Mouse (Mus musculus) heart, adult 8-10 months (tissue): ENCODE measurements around the gene Polr3f. TPM values are rescaled to one million over a fixed set of nuclear protein-coding genes. Genes with fewer than 3 reads are reported as not detected.

ENCODE experiments used
- DNase-seq: peaks from one replicate; pipeline ENCODE4 v3.0.0; 2022; ENCODE audit warnings: low spot score
- total RNA-seq, 4 experiments: library from RNA; stranded (reverse); gene quantifications; 2 replicates each; pipeline ENCODE4 v1.2.4; 2022

Polr3f gene
- 10 to 100 TPM; 10.6 to 12.8 (median 11.5) TPM for total RNA-seq

DNA sequence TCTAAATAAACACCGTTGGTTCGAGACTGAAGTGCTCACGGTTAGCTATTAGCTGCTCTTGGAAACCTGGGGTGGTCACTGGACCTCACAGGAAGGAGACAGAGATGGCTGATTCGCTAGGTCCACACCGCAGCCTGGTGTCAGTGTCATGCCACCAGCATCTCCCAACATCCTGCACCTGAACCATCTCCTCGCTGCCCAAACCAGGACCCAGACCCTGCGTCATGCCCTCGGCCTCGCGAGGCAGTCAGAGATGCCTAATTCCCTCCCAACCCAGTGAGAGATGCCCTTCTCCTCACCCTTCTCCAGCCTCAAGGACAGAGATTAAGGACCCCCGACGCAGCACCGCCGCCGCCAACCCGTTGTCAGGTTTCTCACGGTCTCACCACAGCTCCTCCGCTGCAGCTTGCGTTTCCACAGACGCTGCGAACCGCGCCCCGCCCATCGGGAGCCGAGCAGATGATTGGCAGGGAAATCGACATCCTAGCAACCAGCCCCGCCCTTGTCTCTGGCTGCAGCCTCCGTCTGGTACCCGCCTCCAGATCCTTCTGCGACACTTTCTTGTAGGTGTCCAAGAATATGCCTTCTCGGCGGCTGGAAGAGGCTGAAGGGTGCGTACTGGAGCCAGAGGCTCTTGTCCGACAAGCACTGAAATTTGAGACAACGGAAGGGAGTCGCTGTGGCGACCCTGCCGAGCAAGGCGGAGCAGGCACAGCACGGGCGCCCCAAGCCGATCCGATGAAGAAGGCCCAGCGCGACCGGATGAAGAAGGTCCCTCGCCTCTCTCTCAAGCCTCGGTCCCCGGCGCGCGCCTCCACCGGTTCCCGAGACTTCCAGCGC, at the start of gene Polr3f, which contains the start of gene Dzank1:
Polr3f (plus strand) TSS at position 738 of the 840 bp plus-strand sequence.
Dzank1 (minus strand) TSS at position 434 of the 840 bp plus-strand sequence.
- DNase-seq, result peak; percentile 97

GRCm38 (mm10) chr2:144479421-144479820, 48.1 kb upstream of the Polr3f start:
- DNase-seq, result peak; percentile 37

DNA sequence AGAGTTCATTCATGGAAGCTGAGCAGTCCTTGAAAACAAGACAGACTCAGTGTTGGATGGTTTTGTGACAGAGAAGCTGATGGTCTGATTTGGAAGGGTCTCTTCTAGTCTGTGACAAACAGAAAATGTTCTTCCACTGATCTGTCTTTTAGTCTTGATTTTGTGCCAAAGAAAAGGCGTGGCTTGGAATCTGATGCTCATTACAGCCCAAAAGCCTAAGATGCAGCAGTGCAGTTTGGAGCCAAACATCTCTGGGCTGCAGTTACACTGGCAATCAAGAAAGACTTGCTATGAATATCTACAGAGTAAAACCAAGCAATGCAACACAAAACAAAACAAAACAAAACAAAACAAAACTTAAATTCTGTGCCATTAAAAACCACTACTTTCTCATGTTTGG, 43.4 kb upstream of the Polr3f start:
- DNase-seq, result peak; percentile 27

DNA sequence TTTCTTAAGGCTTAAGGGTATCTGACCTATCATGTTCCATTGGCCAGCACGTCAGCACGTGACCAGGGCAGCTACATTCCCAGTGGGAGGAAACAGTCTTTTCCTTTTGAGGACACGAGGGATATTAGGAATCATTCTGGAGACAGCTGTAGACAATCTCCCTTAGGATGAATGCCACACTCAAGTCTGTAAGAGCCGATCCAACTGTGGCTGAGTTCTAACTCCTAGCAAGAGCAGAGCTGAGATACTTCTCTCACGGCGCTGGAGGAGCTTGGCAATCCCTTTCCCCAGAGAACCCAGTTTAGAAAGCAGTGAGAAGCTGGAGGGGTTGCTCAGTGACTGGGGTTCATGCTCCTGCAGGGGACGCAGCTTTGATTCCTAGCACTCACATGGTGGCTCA, 42.1 kb upstream of the Polr3f start:
- peak; percentile 30 for DNase-seq

GRCm38 (mm10) chr2:144487476-144487875, 40.0 kb upstream of the Polr3f start:
- DNase-seq, result no peak

- DNase-seq, result no peak
Measured at GRCm38 (mm10) chr2:144489342-144489741, 38.2 kb upstream of the Polr3f start.

DNA sequence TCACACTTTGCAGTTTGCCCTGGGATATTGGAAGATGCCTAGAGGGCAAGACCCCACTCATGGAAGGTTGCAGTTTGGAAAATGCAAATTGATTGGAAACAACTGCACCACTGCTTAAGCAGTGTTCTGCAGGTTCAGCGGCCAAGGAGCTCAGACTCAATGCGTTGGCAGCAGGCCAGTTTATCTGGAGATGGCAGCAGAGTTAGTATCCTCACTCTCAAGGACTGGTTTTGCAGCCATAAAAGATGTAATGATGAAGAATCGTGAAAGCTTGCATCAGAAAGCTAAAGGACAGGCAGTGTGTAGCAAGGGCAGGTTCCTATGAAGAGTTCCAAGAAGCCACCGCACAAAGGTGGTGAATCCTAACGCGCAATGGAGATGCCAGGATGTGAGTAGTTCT, 25.4 kb upstream of the Polr3f start:
- no peak for DNase-seq

GRCm38 (mm10) chr2:144514619-144515018, 12.9 kb upstream of the Polr3f start:
- DNase-seq, result no peak

GRCm38 (mm10) chr2:144519772-144520171, 7.7 kb upstream of the Polr3f start:
- DNase-seq, result no peak

GRCm38 (mm10) chr2:144525856-144526255, 1.7 kb upstream of the Polr3f start:
- no peak for DNase-seq

GRCm38 (mm10) chr2:144527821-144528174, 280 bp downstream of the Polr3f start:
- DNase-seq, result no peak

DNA sequence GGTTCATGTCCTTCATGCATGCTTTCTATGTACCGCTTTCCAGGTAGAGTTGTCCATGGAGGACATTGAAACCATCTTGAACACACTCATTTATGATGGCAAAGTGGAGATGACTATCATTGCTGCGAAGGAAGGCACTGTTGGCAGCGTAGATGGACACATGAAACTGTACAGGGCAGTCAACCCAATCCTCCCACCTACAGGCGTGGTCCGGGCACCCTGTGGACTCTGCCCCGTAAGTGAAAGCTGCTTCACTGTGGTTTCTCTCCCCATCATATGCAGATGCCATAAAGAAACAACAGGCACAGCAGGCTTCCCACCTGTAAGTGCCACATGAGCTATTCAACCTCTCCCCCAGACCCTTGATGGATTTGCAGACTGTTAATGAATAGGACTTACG, 9.6 kb downstream of the Polr3f start:
- DNase-seq, result no peak

GRCm38 (mm10) chr2:144541246-144541645, 13.7 kb downstream of the Polr3f start:
- DNase-seq, result no peak

GRCm38 (mm10) chr2:144543670-144544069, 16.2 kb downstream of the Polr3f start:
- DNase-seq, result no peak

DNA sequence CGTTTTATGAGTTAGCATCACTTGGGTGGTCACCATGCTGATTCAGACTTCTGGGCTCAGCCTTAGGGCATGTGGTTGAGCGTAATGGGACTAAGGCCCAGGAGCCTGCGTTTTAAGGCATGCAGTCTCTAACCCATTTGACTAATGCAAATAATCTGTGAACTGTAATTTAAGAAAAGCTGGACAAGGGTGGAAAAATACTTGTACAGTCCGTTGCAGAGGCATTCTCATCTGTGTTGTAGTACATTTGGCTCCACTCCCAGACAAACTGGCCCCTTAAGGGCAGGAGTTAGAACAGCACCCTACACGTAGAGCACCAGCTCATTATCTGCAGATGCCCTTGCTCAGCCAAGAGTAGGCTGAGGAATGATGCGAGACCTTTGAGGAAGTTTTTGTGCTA, 17.1 kb downstream of the Polr3f start:
- no peak for DNase-seq

- no peak for DNase-seq
Measured at GRCm38 (mm10) chr2:144545061-144545460, 17.5 kb downstream of the Polr3f start.

DNA sequence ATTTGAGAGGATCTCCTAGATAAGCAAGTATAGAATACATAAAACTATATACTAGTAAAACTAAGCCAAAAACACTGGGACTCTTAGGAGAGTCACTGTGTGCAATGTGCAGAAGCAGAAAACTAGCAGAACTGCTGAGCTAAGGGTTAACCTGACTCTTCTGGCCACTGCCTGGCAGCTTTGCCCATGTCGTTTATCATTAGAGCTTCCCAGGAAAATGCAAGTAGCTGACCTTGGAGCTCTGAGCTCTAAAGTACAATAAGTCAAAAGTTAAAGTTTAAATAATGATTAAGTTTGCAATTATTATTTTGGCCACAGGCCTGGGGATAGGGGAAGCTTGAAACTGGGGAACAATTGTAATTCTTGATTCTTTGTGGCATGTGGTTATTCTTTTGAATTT, 18.0 kb downstream of the Polr3f start:
- no peak for DNase-seq

DNA sequence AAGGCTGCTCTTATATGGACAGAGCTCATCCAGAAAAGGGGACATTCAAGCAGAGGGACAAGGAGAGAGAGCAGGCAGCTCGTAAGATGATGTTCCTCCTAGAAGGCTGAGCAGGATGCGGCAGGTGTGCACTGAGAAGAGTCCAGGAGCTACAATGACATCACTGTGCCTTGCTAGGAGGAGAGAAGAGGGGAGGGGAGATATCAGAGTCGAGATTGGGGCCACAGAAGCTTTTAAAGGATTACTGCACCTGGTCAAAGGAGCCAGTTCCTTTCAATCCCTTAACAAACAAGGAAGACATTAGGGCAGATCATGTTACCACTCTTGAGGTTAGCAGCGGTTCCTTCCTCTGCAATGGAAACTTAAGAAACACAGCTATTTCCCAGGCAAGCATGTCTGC, 20.0 kb downstream of the Polr3f start:
- no peak for DNase-seq

DNA sequence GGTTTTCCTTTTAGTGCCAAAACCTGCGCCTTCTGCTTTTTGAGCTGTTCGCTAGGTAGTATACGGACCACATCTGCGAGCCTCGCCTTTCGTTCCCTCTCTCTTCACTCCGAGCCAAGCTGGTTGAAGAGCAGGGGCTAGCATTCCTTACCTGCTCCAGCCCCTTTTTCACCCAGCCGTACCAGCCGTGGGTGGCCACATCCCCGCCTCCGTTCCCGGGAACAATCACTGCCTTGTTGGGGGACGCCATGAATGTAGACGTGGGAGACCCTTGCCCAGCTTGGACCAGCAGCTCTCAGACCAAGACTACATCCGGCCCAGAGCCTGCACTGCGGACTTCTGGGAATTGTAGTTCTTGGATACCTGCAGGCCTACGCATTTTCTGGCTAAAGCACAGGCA, 23.0 kb downstream of the Polr3f start, which contains the start of gene Rbbp9:
Rbbp9 (minus strand) TSS at position 341 of the 400 bp plus-strand sequence.
- DNase-seq, result peak; percentile 59

DNA sequence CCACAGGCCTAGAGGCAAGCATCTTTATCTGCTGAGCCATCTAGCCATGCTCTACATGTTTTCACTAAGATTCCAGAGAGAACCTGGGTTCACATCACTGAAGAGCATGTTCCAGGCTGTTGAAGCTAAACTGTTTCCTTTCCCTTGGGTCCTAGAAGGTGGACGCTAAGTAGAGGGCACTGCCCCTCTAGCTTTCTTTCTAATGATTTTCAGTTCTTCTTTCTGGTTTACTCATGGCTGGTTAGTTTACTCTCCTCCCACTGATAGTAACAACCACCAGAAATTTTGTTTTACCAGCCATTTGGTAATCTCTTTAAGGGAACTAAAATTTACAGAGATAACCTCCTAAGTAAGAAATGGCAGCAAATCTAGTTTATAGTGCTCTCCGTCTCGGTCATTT, 26.4 kb downstream of the Polr3f start:
- no peak for DNase-seq

- DNase-seq, result no peak
Measured at GRCm38 (mm10) chr2:144555286-144555819, 27.8 kb downstream of the Polr3f start.

- peak; percentile 99 for DNase-seq
Measured at GRCm38 (mm10) chr2:144555820-144556552, 28.5 kb downstream of the Polr3f start, which contains the start of gene Sec23b. Sec23b (plus strand) TSS chr2:144556229.
